Mouse (Mus musculus) common myeloid progenitor, adult 5-6 weeks (primary cell): ENCODE measurements around the gene Gal3st2. TPM values are rescaled to one million over a fixed set of nuclear protein-coding genes. Genes with fewer than 3 reads are reported as not detected.
"Not testable (repeated sequence)": the region's sequence is repeated elsewhere in the genome, so short reads cannot be mapped to it uniquely, and the experiment has no call there.

ENCODE experiments used
- ATAC-seq: replicated peaks from 2 replicates; pipeline ENCODE4 v1.8.0; 2016; ENCODE audit warnings: low read depth, mild to moderate bottlenecking, moderate TSS enrichment, inconsistent platforms; ENCODE audit not compliant: poor library complexity, severe bottlenecking
- total RNA-seq: library from RNA; stranded (forward); fragments of 200-1000, 187-1606 nt; gene quantifications from 2 replicates; pipeline ENCODE4 v1.2.3, GENCODE M21; 2017

Gene Gal3st2
- total RNA-seq, 1 experiment from 2014 or later: not detected

DNA sequence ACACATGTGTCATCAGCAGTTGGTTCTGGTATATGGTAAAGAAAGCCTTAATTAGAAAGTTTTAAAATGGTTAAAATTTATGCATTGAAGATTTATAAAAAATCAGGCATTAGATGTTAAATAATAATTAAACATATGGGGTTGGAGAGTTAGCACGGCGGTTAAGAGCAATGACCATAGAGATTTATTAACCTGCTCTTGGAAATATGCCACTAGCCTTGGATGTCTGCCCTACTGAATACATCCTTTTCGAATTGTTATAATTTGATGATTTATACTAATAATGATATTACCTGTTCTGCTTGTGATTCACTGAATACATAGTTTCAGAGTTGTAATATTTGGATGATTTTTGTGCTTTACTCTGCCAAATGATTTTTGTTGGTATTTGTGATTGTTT lies 3.1 kb upstream of the Gal3st2 start:
- no peak for ATAC-seq

DNA sequence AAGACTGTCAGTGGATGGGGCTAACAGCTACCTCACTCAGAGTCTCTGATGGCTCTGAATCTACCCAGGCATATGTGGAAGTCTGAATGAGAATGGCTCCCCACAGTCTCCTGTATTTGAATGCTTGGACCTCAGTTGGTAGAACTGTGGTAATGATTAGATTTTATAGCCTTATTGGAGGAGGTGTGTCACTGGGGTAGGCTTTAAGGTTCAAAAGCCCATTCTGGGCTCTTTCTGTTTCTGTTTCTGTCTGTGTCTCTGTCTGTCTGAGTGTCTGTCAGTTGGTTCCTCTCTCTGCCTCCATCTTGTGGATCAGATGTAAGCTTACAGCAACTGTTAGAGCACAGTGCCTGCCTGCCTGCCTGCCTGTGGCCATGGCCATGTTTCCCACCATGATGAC lies 1.5 kb upstream of the Gal3st2 start:
- ATAC-seq: peak; percentile 36; the same call in 1 of the 2 replicates

DNA sequence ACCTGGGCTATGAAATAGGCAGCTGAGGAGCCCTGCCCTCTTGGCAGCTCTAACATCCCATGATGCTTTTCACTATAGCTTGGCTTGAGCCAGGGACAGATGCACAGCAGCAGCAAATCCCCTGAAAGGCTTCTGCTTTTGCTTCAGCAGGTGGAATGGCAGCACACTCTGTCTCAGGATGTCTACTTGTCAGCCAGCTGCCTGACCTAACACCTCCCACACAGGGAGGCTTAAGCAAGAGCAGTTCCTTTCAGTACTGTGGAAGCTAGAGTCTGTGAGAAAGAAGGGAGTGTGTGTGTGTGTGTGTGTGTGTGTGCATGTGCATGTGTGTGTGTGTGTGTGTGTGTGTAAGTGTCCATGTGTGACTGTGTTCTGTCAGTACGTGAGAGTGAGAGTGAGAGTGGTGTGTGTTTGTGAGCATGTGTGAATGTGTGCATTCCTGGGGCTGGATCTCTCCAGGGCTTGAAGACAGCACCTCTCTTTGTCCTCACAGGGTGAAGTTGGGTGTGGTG lies 10.5 kb downstream of the Gal3st2 start:
- 0 out of 2 replicates have a peak, but pooled peaks have one; percentile 29 for ATAC-seq

DNA sequence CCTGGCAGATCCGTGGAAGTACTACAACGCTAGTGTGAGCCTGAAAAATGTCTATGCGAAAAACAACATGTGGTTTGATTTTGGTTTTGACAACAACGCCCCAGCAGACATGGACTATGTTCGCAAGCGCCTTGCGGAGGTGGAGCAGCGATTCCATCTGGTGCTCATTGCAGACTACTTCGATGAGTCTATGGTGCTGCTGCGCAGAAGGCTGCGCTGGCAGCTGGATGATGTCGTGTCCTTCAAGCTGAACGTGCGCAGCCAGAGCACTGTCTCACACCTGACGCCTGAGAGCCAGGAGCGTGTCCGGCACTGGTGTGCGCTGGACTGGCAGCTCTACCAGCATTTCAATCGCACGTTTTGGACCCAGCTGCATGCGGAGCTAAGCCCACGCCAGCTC lies 13.3 kb downstream of the Gal3st2 start:
- not testable (repeated sequence) for ATAC-seq

DNA sequence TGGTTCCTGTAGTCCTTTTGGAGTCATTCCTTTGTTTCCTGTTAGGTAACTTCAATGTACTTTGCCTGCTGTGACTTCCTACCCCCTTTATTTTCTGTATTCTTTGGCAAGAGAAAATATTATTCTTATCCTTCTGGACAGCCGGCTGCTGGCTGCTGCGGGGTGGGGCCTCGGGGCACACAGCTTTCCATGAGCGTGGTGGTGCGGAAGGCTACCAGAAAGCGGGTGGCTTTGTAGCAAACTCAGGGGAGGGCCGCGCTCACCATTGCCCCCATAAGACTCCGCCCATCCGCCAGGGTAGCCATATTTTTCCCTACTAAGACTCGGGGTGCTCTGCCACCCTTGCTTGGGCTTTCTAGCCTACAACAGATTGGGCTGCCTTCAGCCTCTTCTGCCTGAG lies 20.7 kb downstream of the Gal3st2 start:
- not testable (repeated sequence) for ATAC-seq

DNA sequence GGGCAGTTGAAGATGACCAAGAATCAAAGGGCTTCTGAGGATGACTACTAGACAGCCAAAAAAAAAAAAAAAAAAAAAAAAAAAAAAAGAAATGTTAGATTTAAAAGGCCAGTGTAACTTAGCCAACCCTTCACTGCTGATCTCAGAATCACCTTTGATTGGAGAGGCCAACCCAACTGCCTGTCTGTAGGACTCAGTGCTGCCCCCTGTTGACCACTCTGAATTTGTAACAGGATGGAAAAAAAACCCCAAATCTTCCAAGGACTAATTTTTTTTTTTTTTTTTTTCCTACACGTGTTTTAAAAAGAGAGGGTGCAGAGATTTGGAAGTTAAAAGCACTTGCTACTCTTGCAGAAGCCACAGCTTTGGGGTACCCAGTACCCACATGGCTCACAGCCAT lies 29.8 kb downstream of the Gal3st2 start:
- ATAC-seq: not testable (repeated sequence)

DNA sequence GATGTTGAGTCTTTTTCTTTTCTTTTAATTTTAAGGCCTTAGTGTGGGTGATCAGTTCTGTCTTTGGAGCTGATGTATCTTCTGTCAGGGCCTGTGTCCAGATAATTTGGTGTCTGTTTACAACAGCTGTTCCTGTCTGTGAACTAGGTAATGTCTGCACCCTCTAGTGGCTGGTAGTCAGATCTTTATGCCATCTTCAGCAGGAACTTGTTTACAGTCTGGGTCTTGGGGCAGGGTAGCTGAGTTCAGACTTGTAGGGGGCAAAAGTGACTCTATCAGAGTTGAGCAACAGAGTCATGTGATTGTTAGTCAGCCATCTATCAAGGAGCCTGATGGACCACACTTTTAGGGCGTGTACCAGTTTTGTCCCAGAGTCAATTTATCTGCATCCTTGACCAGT lies 36.3 kb downstream of the Gal3st2 start:
- ATAC-seq: peak; percentile 58; the same call in 1 of the 2 replicates

DNA sequence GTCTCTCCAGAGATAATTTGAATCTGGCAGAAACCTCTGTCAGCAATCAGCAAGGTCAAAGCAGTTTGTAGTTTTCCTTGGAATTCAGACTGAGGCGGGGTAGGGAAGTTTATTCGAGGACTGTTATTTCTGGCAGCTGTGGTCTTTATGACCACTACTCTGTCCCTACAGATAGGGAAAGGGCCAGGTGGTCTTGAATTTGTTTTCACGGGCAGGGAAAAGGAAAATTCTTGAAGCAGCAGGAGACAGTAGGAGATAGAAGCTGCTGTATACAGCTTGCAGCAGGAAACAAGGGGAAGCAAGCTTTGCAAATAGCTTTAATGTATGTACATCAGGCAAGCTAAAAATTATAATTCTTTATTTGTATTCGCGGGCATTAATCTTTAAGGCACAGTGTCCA lies 40.2 kb downstream of the Gal3st2 start:
- ATAC-seq: not testable (repeated sequence)

DNA sequence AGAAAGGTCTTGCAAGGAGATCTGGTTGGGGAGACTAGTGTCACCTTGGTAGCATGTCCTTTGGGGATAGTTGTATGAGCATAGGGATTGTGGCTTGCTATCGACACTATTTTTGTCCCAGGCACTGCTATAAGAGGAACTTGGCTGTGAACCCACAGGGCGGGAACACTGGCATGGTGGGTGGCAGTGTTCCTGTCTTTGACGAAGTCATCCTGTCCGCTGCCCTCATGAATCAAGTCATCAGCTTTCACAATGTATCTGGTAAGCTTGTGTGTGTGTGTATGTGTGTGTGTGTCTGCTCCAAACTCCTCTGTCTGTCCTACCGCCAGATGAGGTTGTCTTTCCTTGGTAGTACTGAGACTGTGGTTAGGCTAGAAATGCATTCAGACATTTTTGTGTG lies 45.6 kb downstream of the Gal3st2 start:
- ATAC-seq: peak; percentile 84

DNA sequence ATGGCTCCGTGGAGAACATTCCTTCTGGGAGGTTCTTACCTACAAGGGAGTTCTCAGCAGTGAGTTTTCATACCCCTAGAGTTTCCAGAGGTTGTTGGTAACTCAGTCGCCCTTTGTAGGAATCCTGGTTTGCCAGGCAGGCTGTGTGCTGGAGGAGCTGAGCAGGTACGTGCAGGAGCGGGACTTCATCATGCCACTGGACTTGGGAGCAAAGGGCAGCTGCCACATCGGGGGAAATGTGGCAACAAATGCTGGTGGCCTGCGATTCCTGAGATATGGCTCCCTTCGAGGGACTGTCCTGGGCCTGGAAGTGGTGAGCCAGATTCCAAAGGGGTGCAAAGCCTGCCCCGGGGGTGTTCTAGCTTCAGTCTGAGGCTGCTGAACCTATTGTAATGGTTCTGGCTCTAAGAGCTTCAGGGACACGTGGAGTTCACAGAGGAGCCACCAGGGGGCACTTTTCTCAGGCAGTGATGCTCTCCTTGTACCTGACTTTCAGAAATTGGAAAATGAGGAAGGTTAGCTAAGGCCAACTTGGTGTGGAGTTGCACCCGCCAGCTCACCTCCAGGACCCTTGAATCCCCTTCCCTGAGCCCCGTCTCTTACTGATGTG lies 48.0 kb downstream of the Gal3st2 start:
- peak; percentile 62 for ATAC-seq

DNA sequence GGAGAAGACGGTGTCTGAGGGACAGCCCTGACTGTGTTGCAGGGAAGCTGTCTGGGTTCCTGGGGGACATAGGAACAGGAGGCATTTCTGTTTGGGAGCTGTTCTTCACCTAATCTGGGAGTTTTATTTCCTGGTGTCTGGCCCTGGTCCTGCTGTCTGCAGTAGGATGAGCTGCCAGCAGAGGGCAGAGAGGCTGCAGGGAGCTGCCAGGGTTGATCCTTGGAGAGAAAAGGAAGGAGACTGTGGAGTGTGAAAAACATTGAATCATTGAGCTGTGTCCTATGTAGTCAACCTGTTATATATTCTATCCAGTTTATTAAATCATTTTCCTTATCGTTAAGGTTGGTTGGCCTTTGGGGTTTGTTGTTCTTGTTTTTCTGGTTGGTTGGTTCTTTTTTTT lies 50.8 kb downstream of the Gal3st2 start:
- ATAC-seq: peak; percentile 85

DNA sequence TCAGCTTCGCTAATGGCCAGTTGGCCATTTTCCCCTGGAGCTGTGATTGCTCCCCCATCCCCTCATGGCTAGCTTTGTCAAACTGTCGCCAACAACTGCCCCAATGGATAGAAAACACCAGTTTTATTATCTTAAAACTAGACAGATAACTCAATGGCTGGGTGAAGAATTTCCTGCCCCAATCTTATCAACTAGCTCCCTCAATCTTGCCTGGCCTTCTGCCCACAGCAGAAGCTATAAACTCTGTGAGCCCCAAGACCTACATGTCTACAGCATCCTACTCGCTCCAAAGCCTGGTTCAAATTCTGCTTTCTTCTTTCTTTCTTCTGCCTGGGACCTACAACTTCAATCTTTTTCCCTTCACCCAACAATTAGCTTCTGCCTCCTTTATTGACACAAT lies 56.1 kb downstream of the Gal3st2 start:
- ATAC-seq: not testable (repeated sequence)

DNA sequence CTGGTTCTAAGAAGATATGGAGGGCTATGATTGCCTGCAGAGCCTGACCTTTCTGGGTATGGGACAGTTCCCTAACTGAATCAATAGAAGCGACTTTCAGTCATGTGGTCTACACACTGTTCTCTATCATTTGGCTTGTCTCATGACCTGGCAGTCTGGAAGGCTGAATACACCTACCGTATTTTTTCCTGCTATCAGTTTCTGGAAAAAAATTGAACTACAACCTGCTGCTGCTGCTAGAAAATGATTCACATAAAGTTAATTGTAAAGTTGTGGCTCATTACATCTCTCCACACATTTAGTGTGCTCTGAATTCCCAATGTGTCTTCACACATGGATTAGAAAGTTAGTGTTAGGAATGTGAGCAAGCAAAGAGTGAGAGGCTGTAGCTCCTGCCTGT lies 56.9 kb downstream of the Gal3st2 start, which contains the start of gene Gal3st2b:
Gene Gal3st2b, plus strand, starts transcription at position 301 of the 400 bp plus-strand sequence.
- ATAC-seq: not testable (repeated sequence)

DNA sequence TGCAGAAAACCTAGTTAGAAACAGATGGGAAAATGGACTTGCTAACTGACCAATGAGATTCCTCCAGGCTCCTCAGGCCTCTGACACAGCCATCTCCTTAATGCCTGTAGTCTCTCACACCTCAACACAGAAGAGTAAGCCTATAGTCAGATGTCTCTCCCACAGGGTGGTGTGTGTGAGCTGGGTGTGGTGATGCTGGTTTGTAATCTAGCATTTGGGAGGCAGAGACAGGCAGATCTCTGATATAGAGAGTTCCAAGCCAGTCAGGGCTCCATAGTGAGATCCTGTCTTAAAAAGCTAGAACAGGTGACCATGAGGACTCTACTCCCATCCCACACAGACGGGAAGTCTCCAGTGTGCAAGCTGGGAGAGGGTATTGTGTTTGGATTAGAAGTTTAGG lies 57.7 kb downstream of the Gal3st2 start:
- ATAC-seq: not testable (repeated sequence)

DNA sequence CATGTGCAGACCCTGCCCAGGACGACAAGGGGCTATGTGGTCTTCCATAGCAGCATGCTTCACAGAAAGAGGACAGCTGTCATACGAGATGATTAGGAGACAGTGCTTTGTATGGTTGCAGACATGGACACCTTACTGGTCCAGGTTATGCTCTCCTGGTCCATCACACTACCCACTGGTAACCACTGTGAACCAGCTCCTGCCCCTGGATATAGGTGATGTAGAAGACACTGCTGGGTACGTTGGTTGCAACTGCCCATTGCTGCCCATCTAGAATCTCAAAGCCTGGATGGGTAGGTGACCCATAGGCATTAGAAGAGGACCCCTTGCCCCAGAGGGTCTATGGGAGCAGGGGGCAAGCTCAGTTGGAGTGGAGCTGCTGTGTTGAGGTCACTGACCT lies 58.2 kb downstream of the Gal3st2 start:
- ATAC-seq: not testable (repeated sequence)

DNA sequence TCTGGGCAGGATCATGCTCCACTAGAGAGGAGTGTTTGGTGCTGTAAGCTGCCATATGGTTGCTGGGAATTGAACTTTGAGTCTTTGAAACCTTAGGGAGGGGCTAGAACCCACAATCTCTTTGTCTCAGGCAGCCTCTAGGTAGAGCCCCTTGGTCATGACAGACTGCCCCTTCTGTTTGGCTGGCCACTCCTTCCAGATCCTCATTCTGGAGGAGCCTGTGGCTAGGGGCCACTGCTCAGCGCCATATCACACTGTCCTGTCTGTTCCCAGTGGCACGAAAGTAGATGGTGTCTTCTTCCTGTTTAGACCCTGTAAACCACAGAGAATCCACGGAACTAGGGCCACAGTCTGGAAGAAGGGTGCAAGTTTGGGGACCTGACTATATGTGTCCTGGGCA lies 61.5 kb downstream of the Gal3st2 start:
- ATAC-seq: peak; percentile 57

DNA sequence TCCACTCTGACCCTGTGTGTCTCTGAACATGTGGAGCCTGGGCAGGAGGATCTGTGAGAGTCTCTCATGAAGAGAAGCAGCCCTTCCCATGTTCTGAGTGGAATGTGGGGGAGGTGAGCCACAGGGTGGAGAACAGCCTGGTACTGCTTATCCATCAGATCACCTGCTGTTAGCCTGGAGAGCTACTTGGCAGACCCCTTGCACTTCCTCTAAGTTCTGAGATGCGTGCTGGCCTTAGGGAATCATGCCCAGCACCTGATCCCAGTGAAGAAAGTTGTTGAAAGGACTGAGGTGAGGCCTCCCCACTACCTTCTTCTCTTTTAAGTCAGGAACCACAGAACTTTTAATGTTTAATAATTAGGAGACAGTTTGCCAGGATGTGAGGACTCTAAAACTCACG lies 62.0 kb downstream of the Gal3st2 start:
- not testable (repeated sequence) for ATAC-seq

Other genes with a start within 250 kb of the Gal3st2 start
- gene Stk25, start 202.6 kb upstream of the Gal3st2 start, total RNA-seq: 25.1 and 40.3 TPM in 2 replicates
- 0.23 TPM in 1 of 2 replicates, not detected in the other for gene Bok, start 175.6 kb upstream of the Gal3st2 start, total RNA-seq
- gene Atg4b, start 109.8 kb upstream of the Gal3st2 start, total RNA-seq: 25.8 and 33.9 TPM in 2 replicates
- 26.2 and 27.7 TPM in 2 replicates for gene Thap4, start 106.4 kb upstream of the Gal3st2 start, total RNA-seq
- gene Dtymk, start 59.4 kb upstream of the Gal3st2 start, total RNA-seq: 249 and 271 TPM in 2 replicates
- 38.1 and 42.1 TPM in 2 replicates for gene Ing5, start 57.3 kb upstream of the Gal3st2 start, total RNA-seq
- gene D2hgdh, start 36.4 kb upstream of the Gal3st2 start, total RNA-seq: 17.0 and 19.1 TPM in 2 replicates
- gene Gal3st2b, start 57.0 kb downstream of the Gal3st2 start, total RNA-seq: not detected in 2 replicates
- not detected in 2 replicates for gene Gal3st2c, start 129.2 kb downstream of the Gal3st2 start, total RNA-seq
- gene Neu4, start 159.1 kb downstream of the Gal3st2 start, total RNA-seq: not detected in 2 replicates
- gene Pdcd1, start 191.2 kb downstream of the Gal3st2 start, total RNA-seq: not detected in 2 replicates